Mouse (Mus musculus): ENCODE results near the gene Agbl4. TPM values are rescaled to one million over a fixed set of nuclear protein-coding genes. Genes with fewer than 3 reads are reported as not detected.

The Agbl4 gene
- polyA plus RNA-seq, 2 experiments = 0.17 to 0.21 TPM

DNA sequence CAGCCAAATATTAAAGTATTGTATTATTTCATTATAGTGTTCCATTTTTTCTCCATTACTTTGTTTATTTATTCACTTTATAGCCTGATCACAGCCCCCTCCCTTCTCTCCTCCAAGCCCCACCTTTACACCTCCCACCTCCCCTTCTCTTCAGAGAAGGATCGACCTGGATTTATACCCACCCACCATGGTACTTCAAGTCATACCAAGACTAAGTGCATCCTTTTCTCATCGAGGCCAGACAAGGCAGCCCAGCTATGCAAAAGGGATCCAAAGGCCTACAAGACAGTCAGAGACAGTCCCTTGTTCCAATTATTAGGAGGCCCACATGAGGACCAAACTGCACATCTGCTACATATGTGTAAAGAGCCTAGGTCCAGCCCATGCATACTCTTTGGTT lies 1122.5 kb downstream of the Agbl4 start:
- H3K4me2 ChIP-seq (replicated peaks; ENCODE audit: low read depth, low read length, severe bottlenecking) = no peak overlapping the region
- H3K4me3 ChIP-seq (replicated peaks; ENCODE audit: low read length) = no peak overlapping the region
- no peak overlapping the region for H3K27ac ChIP-seq (replicated peaks; ENCODE audit: low read depth, low read length)
- WGBS = 84% methylated on average over 2 of the region's 2 CpGs
- H3K9ac ChIP-seq (ENCODE audit: low read depth, low read length, severe bottlenecking) = no peak overlapping the region
- no peak for TF ChIP-seq POLR2A (IDR thresholded peaks at IDR 0.05; ENCODE audit: borderline replicate concordance, extremely low read depth, insufficient read depth, insufficient read length)
- DNase-seq (ENCODE audit: low spot score) = no peak
- no peaks in the 10 kb centered on the region for H3K27me3 ChIP-seq (ENCODE audit: control insufficient read depth, insufficient read depth, low read length)
- H3K4me1 ChIP-seq (ENCODE audit: control insufficient read depth, insufficient read depth, low read length) = peaks cover 5% of the 10 kb centered on the region; the same call in 1 of the 2 replicates
- no peaks in the 10 kb centered on the region for H3K36me3 ChIP-seq (ENCODE audit: control insufficient read depth, insufficient read depth, low read length)
- no peak for ATAC-seq (ENCODE audit: low FRiP score, low read depth)
- no peaks in the 10 kb centered on the region for H3K9me3 ChIP-seq (ENCODE audit: control insufficient read depth, low read length)

DNA sequence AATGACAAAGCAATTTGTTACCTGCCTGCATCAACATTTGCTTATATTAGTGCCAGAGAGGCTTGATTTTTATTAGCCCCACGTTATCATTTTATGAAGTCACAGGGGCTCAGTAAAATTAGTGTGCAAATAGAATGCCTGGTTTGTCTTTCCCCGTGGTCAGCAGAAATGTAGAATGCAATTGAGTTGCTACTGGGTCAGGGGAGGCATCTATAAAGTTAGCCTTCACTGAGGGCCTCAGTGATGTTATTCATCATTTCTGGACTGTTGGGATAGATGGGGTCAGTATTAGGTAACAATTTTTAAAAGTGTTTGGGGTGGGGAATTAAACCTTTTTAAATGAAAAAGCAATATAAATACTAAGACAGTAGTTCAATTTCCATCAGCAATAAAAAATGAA lies 1125.5 kb downstream of the Agbl4 start:
- Histone ChIP-seq H3K9ac (ENCODE audit: low read depth, low read length, severe bottlenecking) (no peak overlapping the region), H3K36me3 (ENCODE audit: control insufficient read depth, insufficient read depth, low read length) (no peaks in the 10 kb centered on the region), H3K4me2 (replicated peaks; ENCODE audit: low read depth, low read length, severe bottlenecking) (no peak overlapping the region), H3K9me3 (ENCODE audit: control insufficient read depth, low read length) (no peaks in the 10 kb centered on the region), H3K27me3 (ENCODE audit: control insufficient read depth, insufficient read depth, low read length) (no peaks in the 10 kb centered on the region), H3K4me3 (replicated peaks; ENCODE audit: low read length) (no peak overlapping the region), H3K27ac (replicated peaks; ENCODE audit: low read depth, low read length) (no peak overlapping the region), H3K4me1 (ENCODE audit: control insufficient read depth, insufficient read depth, low read length) (no peaks in the 10 kb centered on the region)
- DNase-seq (ENCODE audit: low spot score) = no peak
- no peak for TF ChIP-seq POLR2A (IDR thresholded peaks at IDR 0.05; ENCODE audit: borderline replicate concordance, extremely low read depth, insufficient read depth, insufficient read length)
- no peak for ATAC-seq (ENCODE audit: low FRiP score, low read depth)
- 26% methylated on average over 2 of the region's 2 CpGs for WGBS

DNA sequence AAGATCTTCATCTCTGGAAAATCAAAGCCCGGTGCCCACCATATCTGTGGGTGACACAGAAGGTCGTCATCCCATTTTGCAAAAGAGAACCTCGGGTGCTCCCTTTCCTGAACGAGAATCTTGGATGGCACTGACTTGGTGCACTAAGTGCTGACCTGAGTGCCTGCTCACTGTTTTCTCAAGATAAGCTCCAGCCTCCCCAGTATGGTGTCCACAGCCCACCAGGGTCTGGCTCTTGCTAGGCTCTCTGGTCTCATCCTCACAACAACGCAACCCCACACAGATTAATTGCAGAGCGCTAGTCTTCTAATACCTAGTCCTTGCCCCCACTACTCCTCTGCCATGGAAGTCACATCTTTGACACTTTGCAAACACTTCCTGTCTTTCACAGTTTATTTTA lies 1131.5 kb downstream of the Agbl4 start:
- Histone ChIP-seq H3K36me3 (ENCODE audit: control insufficient read depth, insufficient read depth, low read length) (no peaks in the 10 kb centered on the region), H3K4me1 (ENCODE audit: control insufficient read depth, insufficient read depth, low read length) (no peaks in the 10 kb centered on the region), H3K4me2 (replicated peaks; ENCODE audit: low read depth, low read length, severe bottlenecking) (no peak overlapping the region), H3K9ac (ENCODE audit: low read depth, low read length, severe bottlenecking) (no peak overlapping the region), H3K27ac (replicated peaks; ENCODE audit: low read depth, low read length) (no peak overlapping the region), H3K27me3 (ENCODE audit: control insufficient read depth, insufficient read depth, low read length) (no peaks in the 10 kb centered on the region), H3K4me3 (replicated peaks; ENCODE audit: low read length) (no peak overlapping the region), H3K9me3 (ENCODE audit: control insufficient read depth, low read length) (no peaks in the 10 kb centered on the region)
- no peak for DNase-seq (ENCODE audit: low spot score)
- no peak for ATAC-seq (ENCODE audit: low FRiP score, low read depth)
- TF ChIP-seq POLR2A (IDR thresholded peaks at IDR 0.05; ENCODE audit: borderline replicate concordance, extremely low read depth, insufficient read depth, insufficient read length) = no peak
- 89% methylated on average over 6 of the region's 6 CpGs for WGBS

DNA sequence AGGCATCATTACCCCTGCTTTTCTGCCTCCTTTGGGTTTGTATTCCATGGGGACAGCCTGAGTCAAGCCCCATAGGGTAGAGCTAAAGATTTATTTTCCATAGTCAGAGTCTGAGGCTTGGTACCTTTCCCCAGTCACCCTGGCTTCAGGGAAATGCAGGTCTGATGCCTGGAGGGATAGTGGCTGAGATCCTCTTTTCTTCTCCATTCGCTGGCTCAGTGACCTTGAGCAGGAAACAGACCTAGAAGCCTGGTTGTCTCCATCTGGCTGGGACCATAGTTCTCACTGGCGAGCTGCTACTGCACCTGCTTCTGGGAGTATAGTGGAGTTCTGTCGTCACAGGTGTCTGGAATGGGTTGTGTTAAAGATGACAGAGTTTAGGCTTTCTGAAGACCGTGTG lies 1132.5 kb downstream of the Agbl4 start:
- H3K4me1 ChIP-seq (ENCODE audit: control insufficient read depth, insufficient read depth, low read length) = no peaks in the 10 kb centered on the region
- no peak overlapping the region for H3K4me3 ChIP-seq (replicated peaks; ENCODE audit: low read length)
- DNase-seq (ENCODE audit: low spot score) (no peak), ATAC-seq (ENCODE audit: low FRiP score, low read depth) (no peak)
- no peak overlapping the region for H3K4me2 ChIP-seq (replicated peaks; ENCODE audit: low read depth, low read length, severe bottlenecking)
- no peaks in the 10 kb centered on the region for H3K9me3 ChIP-seq (ENCODE audit: control insufficient read depth, low read length)
- 56% methylated on average over 4 of the region's 4 CpGs for WGBS
- no peak overlapping the region for H3K9ac ChIP-seq (ENCODE audit: low read depth, low read length, severe bottlenecking)
- no peak for TF ChIP-seq POLR2A (IDR thresholded peaks at IDR 0.05; ENCODE audit: borderline replicate concordance, extremely low read depth, insufficient read depth, insufficient read length)
- no peaks in the 10 kb centered on the region for H3K36me3 ChIP-seq (ENCODE audit: control insufficient read depth, insufficient read depth, low read length)
- no peak overlapping the region for H3K27ac ChIP-seq (replicated peaks; ENCODE audit: low read depth, low read length)
- no peaks in the 10 kb centered on the region for H3K27me3 ChIP-seq (ENCODE audit: control insufficient read depth, insufficient read depth, low read length)

DNA sequence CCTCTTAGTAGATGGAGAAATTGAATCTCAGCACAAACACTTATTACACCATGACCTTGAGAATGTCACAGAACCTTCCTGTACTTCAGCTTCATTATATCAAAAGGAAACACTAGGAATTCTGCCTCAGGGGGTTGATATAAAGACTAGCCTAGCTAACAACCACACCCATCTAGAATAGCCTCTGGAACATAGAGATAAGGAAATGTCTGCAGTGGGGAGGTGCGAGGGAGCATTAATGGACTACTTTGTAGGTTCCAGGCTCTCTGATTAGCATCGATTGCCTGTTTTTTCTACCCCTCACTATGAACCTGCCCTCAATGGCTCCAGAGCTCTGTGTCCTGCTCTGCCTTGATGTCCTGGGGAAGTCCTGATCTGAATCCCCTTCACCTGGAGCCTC lies 1133.1 kb downstream of the Agbl4 start:
- Histone ChIP-seq H3K9me3 (ENCODE audit: control insufficient read depth, low read length) (no peaks in the 10 kb centered on the region), H3K4me3 (replicated peaks; ENCODE audit: low read length) (no peak overlapping the region), H3K4me1 (ENCODE audit: control insufficient read depth, insufficient read depth, low read length) (no peaks in the 10 kb centered on the region), H3K27me3 (ENCODE audit: control insufficient read depth, insufficient read depth, low read length) (no peaks in the 10 kb centered on the region), H3K36me3 (ENCODE audit: control insufficient read depth, insufficient read depth, low read length) (no peaks in the 10 kb centered on the region), H3K27ac (replicated peaks; ENCODE audit: low read depth, low read length) (no peak overlapping the region), H3K9ac (ENCODE audit: low read depth, low read length, severe bottlenecking) (no peak overlapping the region), H3K4me2 (replicated peaks; ENCODE audit: low read depth, low read length, severe bottlenecking) (no peak overlapping the region)
- TF ChIP-seq POLR2A (IDR thresholded peaks at IDR 0.05; ENCODE audit: borderline replicate concordance, extremely low read depth, insufficient read depth, insufficient read length) = no peak
- WGBS = 88% methylated on average over 2 of the region's 2 CpGs
- no peak for ATAC-seq (ENCODE audit: low FRiP score, low read depth)
- no peak for DNase-seq (ENCODE audit: low spot score)

DNA sequence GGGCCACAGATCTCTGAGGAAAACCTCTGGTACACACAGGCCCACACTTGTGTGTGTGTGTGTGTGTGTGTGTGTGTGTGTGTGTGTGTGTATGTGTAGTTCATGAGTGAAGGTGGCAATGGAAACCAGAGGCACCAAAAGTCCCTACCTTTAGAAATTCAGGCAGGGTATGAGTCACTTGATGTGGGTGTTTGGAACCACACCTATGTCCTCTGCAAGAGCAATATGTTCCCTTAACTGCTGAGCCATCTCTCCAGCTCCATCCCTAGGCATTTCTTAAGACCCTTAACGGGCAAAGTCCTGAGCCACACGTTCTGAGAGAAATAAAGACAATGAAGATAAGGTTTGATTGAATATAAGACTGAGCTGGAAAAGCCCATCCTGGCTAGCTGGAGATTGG lies 1147.2 kb downstream of the Agbl4 start:
- no peak overlapping the region for H3K9ac ChIP-seq (ENCODE audit: low read depth, low read length, severe bottlenecking)
- H3K27me3 ChIP-seq (ENCODE audit: control insufficient read depth, insufficient read depth, low read length) = no peaks in the 10 kb centered on the region
- WGBS = 77% methylated on average over 2 of the region's 2 CpGs
- no peaks in the 10 kb centered on the region for H3K4me1 ChIP-seq (ENCODE audit: control insufficient read depth, insufficient read depth, low read length)
- no peak for DNase-seq (ENCODE audit: low spot score)
- no peak overlapping the region for H3K4me3 ChIP-seq (replicated peaks; ENCODE audit: low read length)
- no peak for TF ChIP-seq POLR2A (IDR thresholded peaks at IDR 0.05; ENCODE audit: borderline replicate concordance, extremely low read depth, insufficient read depth, insufficient read length)
- H3K27ac ChIP-seq (replicated peaks; ENCODE audit: low read depth, low read length) = no peak overlapping the region
- H3K36me3 ChIP-seq (ENCODE audit: control insufficient read depth, insufficient read depth, low read length) = no peaks in the 10 kb centered on the region
- no peak for ATAC-seq (ENCODE audit: low FRiP score, low read depth)
- H3K4me2 ChIP-seq (replicated peaks; ENCODE audit: low read depth, low read length, severe bottlenecking) = no peak overlapping the region
- H3K9me3 ChIP-seq (ENCODE audit: control insufficient read depth, low read length) = no peaks in the 10 kb centered on the region
